Mouse (Mus musculus) C2C12 (cell line): ENCODE measurements around the gene Asic2.

Experiments
- CEBPB ChIP-seq: IDR thresholded peaks from one replicate; pipeline ENCODE4 v1.6.1; 2011; ENCODE audit warnings: low read depth, mild to moderate bottlenecking, control low read depth, moderate library complexity
- CTCF ChIP-seq: IDR thresholded peaks from one replicate; pipeline ENCODE4 v1.5.1; 2011; ENCODE audit not compliant: control insufficient read depth, insufficient read depth, insufficient read length
- FOSL1 ChIP-seq: IDR thresholded peaks from one replicate; pipeline ENCODE4 v1.8.0; 2011; ENCODE audit warnings: mild to moderate bottlenecking, low read length; ENCODE audit not compliant: poor library complexity, insufficient read depth, severe bottlenecking
- MYOD1 ChIP-seq: IDR thresholded peaks from one replicate; pipeline ENCODE4 v1.6.1; 2011; ENCODE audit warnings: low read depth; ENCODE audit not compliant: control insufficient read depth, insufficient read length
- MYOG ChIP-seq: IDR thresholded peaks from one replicate; pipeline ENCODE4 v1.6.1; 2011; ENCODE audit not compliant: control insufficient read depth, insufficient read length; ENCODE audit errors: extremely low read depth

- no peak for TF ChIP-seq CEBPB
- TF ChIP-seq MYOD1: no peak
- no peak for TF ChIP-seq CTCF
- no peak for TF ChIP-seq MYOG
- TF ChIP-seq FOSL1: no peak
These were observed 780.4 kb downstream of the Asic2 start for GRCm38 (mm10) chr11:81187851-81188250.
